Mouse (Mus musculus) MEL (cell line): ENCODE data around the gene Stt3b. TPM values are rescaled to one million over a fixed set of nuclear protein-coding genes. Genes with fewer than 3 reads are reported as not detected.

Experiments used
- DNase-seq: peaks from one replicate; pipeline ENCODE4 v3.0.0; 2011; ENCODE audit warnings: low read depth, low spot score
- H3K27ac ChIP-seq: 2 replicates; pipeline ENCODE4 v1.5.1; 2012; ENCODE audit warnings: low read depth, mild to moderate bottlenecking, control low read depth, low read length, moderate library complexity; ENCODE audit not compliant: control insufficient read depth
- H3K27me3 ChIP-seq, 2 experiments: fragments of 150-350 bp in 1 of 2; sonication (generic) in 1 of 2; 2 replicates each; pipeline ENCODE4 v1.6.1; 2012; ENCODE audit warnings: low read length in 2 of 2, mild to moderate bottlenecking in 2 of 2, improper control_type of control experiment in 1 of 2, moderate library complexity in 1 of 2; ENCODE audit not compliant: insufficient read depth in 2 of 2, control insufficient read depth in 1 of 2
- H3K36me3 ChIP-seq, 2 experiments: 2 replicates each; pipeline ENCODE4 v1.6.1; 2012 to 2014; ENCODE audit warnings: low read length in 2 of 2, improper control_type of control experiment in 1 of 2, inconsistent platforms in 1 of 2, mild to moderate bottlenecking in 1 of 2; ENCODE audit not compliant: insufficient read depth in 2 of 2, control insufficient read depth in 1 of 2
- H3K4me1 ChIP-seq, 2 experiments: fragments of 150-350 bp in 1 of 2; sonication (generic) in 1 of 2; 2 replicates each; pipeline ENCODE4 v1.6.1; 2012; ENCODE audit warnings: low read length in 2 of 2, improper control_type of control experiment in 1 of 2, mild to moderate bottlenecking in 1 of 2; ENCODE audit not compliant: insufficient read depth in 2 of 2, control insufficient read depth in 1 of 2
- H3K4me3 ChIP-seq, 2 experiments: fragments of 150-350 bp in 1 of 2; sonication (generic) in 1 of 2; 2 replicates each; pipeline ENCODE4 v1.5.1; 2012; ENCODE audit warnings: low read depth in 2 of 2, low read length in 2 of 2, mild to moderate bottlenecking in 2 of 2, moderate library complexity in 2 of 2, control low read depth in 1 of 2, improper control_type of control experiment in 1 of 2; ENCODE audit not compliant: control insufficient read depth in 1 of 2, insufficient read depth in 1 of 2
- H3K79me2 ChIP-seq: 2 replicates; pipeline ENCODE4 v1.6.1; 2012; ENCODE audit warnings: mild to moderate bottlenecking, low read length, moderate library complexity; ENCODE audit not compliant: control insufficient read depth, poor library complexity, insufficient read depth
- H3K9ac ChIP-seq: 2 replicates; pipeline ENCODE4 v1.6.1; 2012; ENCODE audit warnings: low read depth, mild to moderate bottlenecking, control low read depth, low read length, moderate library complexity; ENCODE audit not compliant: control insufficient read depth, poor library complexity, severe bottlenecking
- H3K9me3 ChIP-seq: fragments of 150-350 bp; sonication (generic); replicated peaks from 2 replicates; pipeline ENCODE4 v1.6.1; 2012; ENCODE audit warnings: mild to moderate bottlenecking, low read length, improper control_type of control experiment, moderate library complexity; ENCODE audit not compliant: insufficient read depth
- BHLHE40 ChIP-seq: IDR thresholded peaks from 2 replicates; pipeline ENCODE4 v1.6.1; 2012; ENCODE audit warnings: low read depth, mild to moderate bottlenecking, inconsistent platforms, low read length, improper control_type of control experiment, borderline replicate concordance
- CHD2 ChIP-seq: IDR thresholded peaks from 2 replicates; pipeline ENCODE4 v1.6.1; 2011; ENCODE audit warnings: low read length, improper control_type of control experiment
- ELF1 ChIP-seq: IDR thresholded peaks from 2 replicates; pipeline ENCODE4 v1.6.1; 2014; ENCODE audit warnings: low read depth, mild to moderate bottlenecking, inconsistent platforms, low read length, improper control_type of control experiment, moderate library complexity
- EP300 ChIP-seq, 2 experiments: IDR thresholded peaks; 2 replicates each; pipeline ENCODE4 v1.6.1; 2011; ENCODE audit warnings: improper control_type of control experiment in 2 of 2, low read length in 2 of 2, low read depth in 1 of 2, mild to moderate bottlenecking in 1 of 2
- GABPA ChIP-seq: IDR thresholded peaks from 2 replicates; pipeline ENCODE4 v1.6.1; 2012; ENCODE audit warnings: low read depth, mild to moderate bottlenecking, inconsistent platforms, low read length, improper control_type of control experiment, moderate library complexity
- GATA1 ChIP-seq: IDR thresholded peaks from 2 replicates; pipeline ENCODE4 v1.6.1; 2011; ENCODE audit warnings: low read depth, low read length, improper control_type of control experiment
- HCFC1 ChIP-seq: IDR thresholded peaks from 2 replicates; pipeline ENCODE4 v1.6.1; 2012; ENCODE audit warnings: low read depth, mild to moderate bottlenecking, inconsistent platforms, low read length, improper control_type of control experiment, moderate library complexity
- JUND ChIP-seq: IDR thresholded peaks from 2 replicates; pipeline ENCODE4 v1.6.1; 2011; ENCODE audit warnings: low read depth, mild to moderate bottlenecking, improper control_type of control experiment, low read length
- MAFK ChIP-seq: IDR thresholded peaks from 2 replicates; pipeline ENCODE4 v1.6.1; 2011; ENCODE audit warnings: low read depth, mild to moderate bottlenecking, low read length, improper control_type of control experiment, borderline replicate concordance
- MAZ ChIP-seq: IDR thresholded peaks from 2 replicates; pipeline ENCODE4 v1.6.1; 2012; ENCODE audit warnings: low read depth, mild to moderate bottlenecking, inconsistent platforms, low read length, improper control_type of control experiment
- MYB ChIP-seq: IDR thresholded peaks from 2 replicates; pipeline ENCODE4 v1.6.1; 2011; ENCODE audit warnings: mild to moderate bottlenecking, low read depth, low read length, improper control_type of control experiment
- NELFE ChIP-seq: IDR thresholded peaks from 2 replicates; pipeline ENCODE4 v1.6.1; 2011; ENCODE audit warnings: low read depth, low read length, improper control_type of control experiment
- NRF1 ChIP-seq: IDR thresholded peaks from 2 replicates; pipeline ENCODE4 v1.6.1; 2014; ENCODE audit warnings: low read depth, mild to moderate bottlenecking, inconsistent platforms, low read length, improper control_type of control experiment, moderate library complexity; ENCODE audit not compliant: poor library complexity, insufficient read depth, severe bottlenecking
- POLR2AphosphoS2 ChIP-seq: IDR thresholded peaks from 2 replicates; pipeline ENCODE4 v1.6.1; 2011; ENCODE audit warnings: low read length, improper control_type of control experiment
- RCOR1 ChIP-seq: IDR thresholded peaks from 2 replicates; pipeline ENCODE4 v1.6.1; 2012; ENCODE audit warnings: low read depth, mild to moderate bottlenecking, inconsistent platforms, low read length, improper control_type of control experiment
- SMC3 ChIP-seq: IDR thresholded peaks from 2 replicates; pipeline ENCODE4 v1.6.1; 2011; ENCODE audit warnings: low read depth, low read length, improper control_type of control experiment
- TBP ChIP-seq: IDR thresholded peaks from 2 replicates; pipeline ENCODE4 v1.8.0; 2011; ENCODE audit warnings: low read depth, low read length, improper control_type of control experiment
- TCF12 ChIP-seq: IDR thresholded peaks from 2 replicates; pipeline ENCODE4 v1.6.1; 2014; ENCODE audit warnings: low read depth, mild to moderate bottlenecking, inconsistent platforms, low read length, improper control_type of control experiment, moderate library complexity
- UBTF ChIP-seq: IDR thresholded peaks from 2 replicates; pipeline ENCODE4 v1.6.1; 2012; ENCODE audit warnings: low read depth, mild to moderate bottlenecking, inconsistent platforms, low read length, improper control_type of control experiment, moderate library complexity, borderline replicate concordance; ENCODE audit not compliant: insufficient read depth
- ZKSCAN1 ChIP-seq: IDR thresholded peaks from 2 replicates; pipeline ENCODE4 v1.6.1; 2012; ENCODE audit warnings: low read depth, mild to moderate bottlenecking, inconsistent platforms, low read length, improper control_type of control experiment, moderate library complexity
- ZNF384 ChIP-seq: IDR thresholded peaks from 2 replicates; pipeline ENCODE4 v1.6.1; 2012; ENCODE audit warnings: low read depth, mild to moderate bottlenecking, inconsistent platforms, low read length, improper control_type of control experiment
- polyA plus RNA-seq, 2 experiments: library from polyadenylated mRNA; stranded (reverse) in 1 of 2; unstranded in 1 of 2; fragments of >175 nt in 1 of 2; fragments of >200 nt in 1 of 2; gene quantifications; 2 replicates each; pipeline versions ENCODE4 v1.2.1 to v1.2.4; 2012; ENCODE audit warnings: low replicate concordance in 2 of 2, low read depth in 1 of 2; ENCODE audit not compliant: insufficient read length in 2 of 2, insufficient read depth in 1 of 2, missing spikeins in 1 of 2
- total RNA-seq: library from RNA; depleted of rRNA; stranded (reverse); fragments of 300-350 nt; gene quantifications from 2 replicates; pipeline ENCODE4 v1.2.3, GENCODE M21; 2012

Gene Stt3b
- total and polyA plus RNA-seq, 3 experiments: 81.9 to 263 (median 97.6) TPM

GRCm38 (mm10) chr9:115213755-115214264, 96.4 kb downstream of the Stt3b start:
- Histone ChIP-seq H3K4me3 (no peak overlapping the region), H3K36me3 (no peaks in the 10 kb centered on the region), H3K9ac (no peak overlapping the region), H3K4me1 (no peaks in the 10 kb centered on the region), H3K9me3 (no peaks in the 10 kb centered on the region), H3K79me2 (no peaks in the 10 kb centered on the region), H3K27me3 (no peaks in the 10 kb centered on the region), H3K27ac (no peak overlapping the region)
- no peak for DNase-seq
- TF ChIP-seq NELFE (no peak), MYB (no peak), UBTF (no peak), GATA1 (no peak), MAFK (no peak), EP300 (IDR thresholded peaks at IDR 0.05; ENCODE audit: low read depth in 1 of 2, low read length in 2 of 2) (no peak), ZNF384 (no peak), CHD2 (no peak), SMC3 (no peak), BHLHE40 (no peak), JUND (no peak), HCFC1 (no peak), ZKSCAN1 (no peak), TCF12 (no peak)

GRCm38 (mm10) chr9:115210535-115210934, 99.7 kb downstream of the Stt3b start:
- Histone ChIP-seq H3K9ac (no peak overlapping the region), H3K9me3 (no peaks in the 10 kb centered on the region), H3K79me2 (no peaks in the 10 kb centered on the region), H3K4me3 (no peak overlapping the region), H3K27ac (no peak overlapping the region), H3K4me1 (no peaks in the 10 kb centered on the region), H3K36me3 (no peaks in the 10 kb centered on the region), H3K27me3 (no peaks in the 10 kb centered on the region)
- no peak for DNase-seq
- TF ChIP-seq RCOR1 (no peak), SMC3 (no peak), NRF1 (no peak), TBP (no peak), POLR2AphosphoS2 (no peak), GABPA (no peak), ZNF384 (no peak), ELF1 (no peak), HCFC1 (no peak), MAZ (no peak)
